Mouse (Mus musculus) G1E (cell line): Measurements from ENCODE around the gene Olfr1033.

Experiments used
- CTCF ChIP-seq: IDR thresholded peaks from 2 replicates; pipeline ENCODE4 v1.5.1; 2012; ENCODE audit warnings: low read depth, low read length, inconsistent platforms, mixed read lengths
- GATA1 ChIP-seq: IDR thresholded peaks from 2 replicates; pipeline ENCODE4 v1.6.1; 2012; ENCODE audit warnings: borderline replicate concordance, low read length, inconsistent platforms, mixed read lengths
- POLR2AphosphoS5 ChIP-seq: IDR thresholded peaks from 2 replicates; pipeline ENCODE4 v1.6.1; 2012; ENCODE audit warnings: low read depth, low read length, inconsistent platforms; ENCODE audit not compliant: insufficient replicate concordance
- TAL1 ChIP-seq: conservative IDR thresholded peaks from 2 replicates; pipeline ENCODE4 v1.6.1; 2012; ENCODE audit warnings: low read depth, low read length, inconsistent platforms, mixed read lengths

DNA sequence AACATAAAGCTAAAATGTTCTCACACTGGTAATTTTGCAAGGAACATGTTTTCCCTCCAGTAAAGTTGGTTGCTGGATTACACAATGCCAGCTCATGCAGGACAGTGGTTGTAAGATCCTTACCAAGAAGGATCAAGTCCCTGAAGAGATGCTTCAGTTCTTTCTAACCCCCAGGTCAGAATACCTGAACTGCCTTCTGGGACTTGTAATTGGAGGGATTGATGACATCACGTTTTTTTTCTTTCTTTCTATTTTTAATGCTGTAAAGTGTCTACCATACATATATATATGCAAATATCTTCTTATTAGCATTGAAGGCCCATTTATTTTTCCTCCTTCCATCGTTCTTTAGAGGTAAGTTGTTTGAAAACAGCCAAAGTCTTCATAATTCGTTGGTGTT, 30.4 kb upstream of the Olfr1033 start, which contains the start of gene Olfr1031:
- no peak for TF ChIP-seq CTCF
- no peak for TF ChIP-seq TAL1
- no peak for TF ChIP-seq GATA1
- TF ChIP-seq POLR2AphosphoS5: no peak
